Mouse (Mus musculus): ENCODE data around the gene H3f3b.
A peak's percentile ranks its signal among the peaks of the same experiment; 100 is the strongest.

H3f3b gene

DNA sequence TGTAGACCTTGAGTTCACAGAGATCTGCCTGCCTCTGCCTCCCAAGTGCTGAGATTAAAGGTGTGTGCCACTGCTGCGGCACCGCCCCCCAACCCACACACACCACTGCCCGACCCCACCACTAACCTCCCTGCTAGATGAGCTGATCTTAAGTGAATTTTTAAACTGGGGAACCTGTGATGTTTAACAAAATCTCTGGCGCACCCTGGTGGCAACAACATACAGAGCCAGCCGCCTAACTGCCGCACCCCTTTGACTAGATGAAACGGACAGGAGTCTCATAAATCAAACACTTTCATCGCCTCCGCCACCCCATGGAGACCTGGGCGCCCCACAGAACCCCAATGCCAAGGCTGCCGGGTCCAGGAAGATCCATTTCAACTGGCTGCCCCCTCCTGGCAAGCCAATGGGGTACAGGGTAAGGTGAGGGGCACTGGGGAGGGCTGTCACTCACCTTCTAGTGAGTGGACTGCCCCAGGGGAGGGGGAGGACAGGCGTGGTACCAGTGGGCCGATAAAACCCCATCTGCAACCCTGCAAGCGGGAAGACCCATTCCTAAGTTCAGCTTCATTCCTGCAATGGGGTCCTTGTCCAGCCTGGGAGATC is 28.1 kb downstream of the H3f3b start:
- DNase-seq: peak; percentile 53 to 84

DNA sequence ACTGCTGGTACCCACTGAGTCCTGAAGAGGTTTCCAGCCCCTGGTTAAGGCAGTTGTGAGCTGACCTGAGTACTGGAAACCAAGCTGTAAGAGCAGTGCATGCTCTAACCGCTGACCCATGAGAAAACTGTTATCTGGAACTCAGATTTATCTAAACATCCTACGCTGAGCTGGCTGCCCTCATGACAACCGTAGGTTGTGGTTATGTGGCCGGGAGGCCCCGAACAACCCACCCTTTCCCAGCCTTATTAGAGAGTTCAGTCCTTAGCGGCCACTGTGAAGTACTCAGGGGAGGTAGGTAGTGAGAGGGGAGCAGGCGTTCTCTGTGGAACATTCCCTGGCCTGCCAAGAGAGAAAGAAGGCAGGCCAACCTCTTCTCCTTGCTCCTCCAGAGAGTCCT is 28.7 kb downstream of the H3f3b start:
- no peak for DNase-seq

DNA sequence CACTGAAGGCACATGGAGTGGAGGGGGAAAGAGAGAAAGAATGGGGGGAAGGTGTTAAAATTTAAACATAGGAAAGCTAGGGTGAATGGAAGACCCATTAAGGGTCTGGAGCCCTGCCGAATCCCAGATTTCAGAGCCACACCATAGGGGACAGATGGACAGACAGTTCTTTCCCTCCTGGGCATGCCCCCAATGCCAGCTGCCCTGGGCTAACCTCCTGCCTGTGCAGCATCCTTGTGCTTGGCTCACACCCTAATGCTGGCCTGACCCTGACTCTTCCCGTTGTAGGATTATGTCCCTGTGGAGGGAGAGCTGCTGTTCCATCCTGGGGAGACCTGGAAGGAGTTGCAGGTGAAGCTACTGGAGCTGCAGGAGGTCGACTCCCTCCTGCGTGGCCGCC is 30.1 kb downstream of the H3f3b start:
- DNase-seq: no peak

DNA sequence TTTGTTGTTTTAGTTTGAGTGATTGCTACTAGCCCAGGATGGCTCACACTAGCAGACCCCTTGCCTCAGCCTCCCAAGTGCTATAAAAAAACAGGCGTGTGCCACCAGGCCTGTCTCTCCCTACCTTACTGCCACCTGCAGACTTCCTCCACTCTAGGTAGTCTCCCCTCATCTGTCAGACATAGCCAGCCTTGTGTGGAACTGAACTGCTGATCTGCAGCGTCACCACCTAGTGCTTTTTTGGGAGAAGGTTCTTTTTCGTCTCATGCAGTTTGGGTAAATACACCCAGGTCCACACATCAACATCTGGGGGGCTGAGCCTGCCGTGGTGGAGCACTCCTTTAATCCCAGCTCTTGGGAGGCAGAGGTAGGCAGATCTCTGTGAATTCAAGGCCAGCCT is 30.7 kb downstream of the H3f3b start:
- DNase-seq: no peak

DNA sequence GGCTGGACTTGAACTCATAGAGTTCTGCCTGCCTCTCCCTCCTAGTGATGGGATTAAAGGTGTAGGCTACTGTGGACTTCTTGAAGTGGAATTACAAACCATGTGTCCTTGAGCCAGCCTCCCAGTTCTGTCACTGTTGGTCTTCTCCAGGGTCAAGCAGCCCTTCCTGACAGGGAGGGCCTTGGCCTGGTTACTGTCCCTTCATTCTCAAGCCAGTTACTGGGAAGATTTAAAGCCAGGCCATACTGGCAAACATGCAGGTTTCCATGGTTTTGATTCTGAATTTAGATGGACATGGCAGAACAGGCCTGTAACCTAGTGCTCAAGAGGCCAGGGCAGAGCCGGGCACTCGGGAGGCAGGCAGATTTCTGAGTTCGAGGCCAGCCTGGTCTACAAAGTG is 32.5 kb downstream of the H3f3b start:
- DNase-seq: no peak

DNA sequence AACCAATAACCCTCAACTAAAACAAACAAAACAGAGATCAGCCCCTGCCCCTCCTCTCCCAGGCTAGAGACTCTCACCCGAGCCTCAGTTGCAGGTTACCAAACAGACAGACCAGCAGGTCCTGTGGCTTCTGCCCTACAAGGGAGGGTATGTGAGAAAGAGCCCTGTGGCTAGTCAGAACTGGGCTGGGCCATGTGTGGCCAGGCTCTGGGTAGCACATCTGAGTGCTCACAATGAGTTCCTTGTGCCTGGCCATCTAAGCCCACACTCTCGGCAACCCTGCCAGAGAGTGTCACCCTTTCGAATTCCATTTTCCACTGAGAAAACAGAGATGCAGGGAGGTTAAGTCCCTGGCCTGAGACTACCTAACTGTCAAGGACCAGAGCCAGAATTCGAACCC is 35.7 kb downstream of the H3f3b start:
- no peak for DNase-seq

DNA sequence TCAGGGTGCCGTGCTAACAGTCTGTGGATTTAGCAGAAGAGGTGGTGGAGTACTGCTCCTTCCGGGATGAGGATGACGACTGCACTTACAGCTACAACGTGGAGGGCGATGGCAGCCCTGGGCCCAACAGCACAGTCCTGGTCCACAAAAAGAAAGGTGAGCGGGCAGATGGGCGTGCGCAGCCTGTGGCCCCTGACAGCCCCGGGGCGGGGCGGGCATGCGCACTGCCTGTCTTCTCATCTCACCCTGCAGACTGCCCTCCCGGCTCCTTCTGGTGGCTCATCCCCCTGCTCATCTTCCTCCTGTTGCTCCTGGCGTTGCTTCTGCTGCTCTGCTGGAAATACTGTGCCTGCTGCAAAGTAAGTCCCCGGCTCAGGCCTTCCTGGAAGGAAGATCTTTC is 38.1 kb downstream of the H3f3b start:
- DNase-seq: no peak

DNA sequence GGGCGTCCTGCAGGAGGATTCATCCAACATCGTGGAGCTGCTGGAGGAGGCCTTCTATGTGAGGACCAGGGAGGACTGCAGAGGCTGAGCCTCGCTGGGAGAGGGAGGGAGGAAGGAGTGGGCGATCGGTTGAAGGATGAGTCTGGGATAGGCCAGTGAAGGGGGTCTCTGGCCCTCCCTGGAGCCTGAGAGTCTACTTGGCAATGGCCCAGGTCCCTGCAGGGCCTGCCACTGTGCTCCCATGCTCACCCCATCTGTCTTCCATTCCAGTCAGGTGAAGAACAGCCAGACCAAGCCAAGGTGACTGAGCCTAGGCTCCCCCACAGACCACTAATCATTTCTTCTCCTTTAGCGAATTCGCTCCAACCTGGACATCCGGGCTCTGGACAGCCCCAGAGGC is 44.5 kb downstream of the H3f3b start:
- no peak for DNase-seq

DNA sequence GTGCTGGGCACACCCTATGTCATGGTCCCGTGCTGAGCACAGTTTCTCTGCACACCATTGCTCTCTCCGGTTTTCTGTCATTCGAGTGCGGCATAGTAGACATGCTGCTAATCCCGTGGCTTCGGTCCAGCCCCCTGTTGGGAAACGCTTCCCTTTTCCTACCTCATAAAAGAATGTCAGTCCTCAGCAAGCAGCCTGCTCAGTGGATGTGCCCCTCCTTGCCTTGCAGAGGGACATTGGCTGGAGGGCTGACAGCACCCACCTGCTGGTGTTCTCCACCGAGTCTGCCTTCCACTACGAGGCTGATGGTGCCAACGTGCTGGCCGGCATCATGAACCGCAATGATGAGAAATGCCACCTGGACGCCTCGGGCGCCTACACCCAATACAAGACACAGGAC is 45.3 kb downstream of the H3f3b start:
- no peak for DNase-seq

DNA sequence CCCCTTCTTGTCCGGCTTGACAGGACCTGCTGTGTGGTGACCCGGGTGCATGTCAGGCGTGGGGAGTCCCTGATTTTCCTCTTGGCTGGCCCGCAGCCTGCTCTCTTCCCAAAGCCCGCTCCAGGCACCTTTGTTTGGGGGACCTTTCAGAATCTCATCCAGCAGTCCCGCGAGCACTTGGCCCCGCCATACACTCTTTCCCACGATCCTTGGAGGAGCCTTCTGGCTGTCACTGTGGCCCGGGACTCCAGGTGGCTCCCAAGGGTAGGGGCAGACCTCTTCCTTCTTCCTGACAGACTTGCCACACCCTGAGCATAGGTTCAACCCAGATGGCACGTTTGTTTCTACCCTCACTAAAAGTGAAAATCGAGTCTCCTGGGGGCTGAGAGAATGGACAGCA is 52.2 kb downstream of the H3f3b start:
- no peak for DNase-seq

DNA sequence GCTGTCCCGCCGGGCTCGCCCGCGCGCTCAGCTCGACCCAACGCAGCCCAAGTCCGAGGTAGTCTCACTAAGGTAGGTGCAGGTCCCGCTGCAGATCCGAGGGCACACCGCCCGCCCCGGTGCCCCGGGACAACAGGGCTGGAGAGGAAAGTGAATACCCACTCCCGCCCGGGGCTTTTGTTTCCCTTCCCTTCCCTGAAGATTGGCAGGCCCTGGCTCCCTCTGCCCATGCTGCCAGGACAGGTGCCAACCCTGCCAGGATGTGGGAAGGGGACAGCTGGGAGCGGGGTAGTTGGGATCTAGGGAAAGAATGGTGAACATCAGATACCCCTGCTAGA is 52.7 kb downstream of the H3f3b start:
- DNase-seq: no peak

DNA sequence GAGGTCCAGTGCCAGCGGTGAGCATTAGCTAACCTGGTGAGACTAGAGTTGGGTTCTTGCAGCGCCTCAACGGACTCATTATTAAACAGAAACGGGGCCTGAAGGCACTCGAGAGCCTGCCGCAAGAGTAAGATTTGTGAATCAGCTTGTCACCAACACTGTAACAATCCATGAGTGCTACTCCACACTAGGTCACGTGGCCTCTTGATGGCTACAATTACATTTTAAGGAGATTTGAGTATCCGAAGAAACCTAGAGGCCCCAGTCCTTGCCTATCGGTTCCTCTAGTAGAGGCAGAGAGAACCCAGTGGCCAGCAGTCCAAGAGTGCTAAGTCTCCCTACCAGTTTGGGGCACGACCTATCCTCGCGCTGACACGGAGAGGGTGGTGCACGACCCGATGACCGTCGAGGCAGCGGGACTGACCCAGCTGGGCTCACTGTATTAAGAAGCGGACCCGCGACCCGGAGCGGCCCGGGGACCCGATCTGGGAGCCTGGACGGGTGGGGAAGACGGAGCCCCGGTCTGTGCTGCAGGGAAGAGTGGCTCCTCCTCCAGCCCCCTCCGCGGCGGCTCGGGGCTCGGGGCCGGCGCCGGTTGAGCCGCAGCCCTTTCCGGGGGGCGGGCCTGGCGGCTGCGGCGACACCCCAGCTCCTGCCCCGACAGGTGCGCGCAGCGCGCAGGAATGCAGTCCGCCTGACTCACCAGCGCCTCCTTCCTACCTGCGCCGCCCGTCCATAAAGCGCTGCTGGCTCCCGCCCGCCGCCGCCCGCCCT is 53.3 kb downstream of the H3f3b start, which contains the start of gene Itgb4:
Gene Itgb4, plus strand, starts transcription at position 401 of the 774 bp plus-strand sequence.
- peak; percentile 35 to 51 for DNase-seq

All from spleen, adult 18-20 months (tissue).